Mouse (Mus musculus) midbrain, postnatal 0 days (tissue): ENCODE measurements around the gene Gne. TPM values are rescaled to one million over a fixed set of nuclear protein-coding genes. Genes with fewer than 3 reads are reported as not detected.

Experiments
- ATAC-seq: fragments of 200-750 bp; cut with Nextera tagmentation; 2 replicates; pipeline ENCODE4 v1.8.0; 2017; ENCODE audit warnings: moderate number of reproducible peaks, mild to moderate bottlenecking, moderate TSS enrichment, moderate library complexity; ENCODE audit not compliant: low FRiP score
- DNase-seq: peaks from one replicate; pipeline ENCODE4 v3.0.0-alpha.2; 2015; ENCODE audit warnings: low spot score
- H3K27ac ChIP-seq: fragments of 300-500 bp; sonication (generic); 2 replicates; pipeline ENCODE4 v1.5.1; 2014; ENCODE audit warnings: low read depth, mild to moderate bottlenecking, low read length, mixed read lengths
- H3K27me3 ChIP-seq: fragments of 300-500 bp; sonication (generic); 2 replicates; pipeline ENCODE4 v1.6.1; 2014; ENCODE audit warnings: low read length, control low read depth, mixed read lengths; ENCODE audit not compliant: insufficient read depth
- H3K36me3 ChIP-seq: fragments of 300-500 bp; sonication (generic); 2 replicates; pipeline ENCODE4 v1.6.1; 2014; ENCODE audit warnings: low read length, control low read depth, mixed read lengths; ENCODE audit not compliant: insufficient read depth
- H3K4me1 ChIP-seq: fragments of 300-500 bp; sonication (generic); 2 replicates; pipeline ENCODE4 v1.6.1; 2014; ENCODE audit warnings: mild to moderate bottlenecking, control low read depth, antibody characterized with exemption, low read length, mixed read lengths; ENCODE audit not compliant: insufficient read depth
- H3K4me2 ChIP-seq: fragments of 300-500 bp; sonication (generic); 2 replicates; pipeline ENCODE4 v1.6.1; 2014; ENCODE audit warnings: low read depth, mild to moderate bottlenecking, low read length, mixed read lengths; ENCODE audit not compliant: poor library complexity, severe bottlenecking
- H3K4me3 ChIP-seq: fragments of 300-500 bp; sonication (generic); 2 replicates; pipeline ENCODE4 v1.5.1; 2014; ENCODE audit warnings: low read depth, mild to moderate bottlenecking, low read length, moderate library complexity
- H3K9ac ChIP-seq: fragments of 300-500 bp; sonication (generic); replicated peaks from 2 replicates; pipeline ENCODE4 v1.6.1; 2014; ENCODE audit warnings: mild to moderate bottlenecking, low read length, moderate library complexity, mixed read lengths; ENCODE audit not compliant: poor library complexity, severe bottlenecking
- H3K9me3 ChIP-seq: fragments of 300-500 bp; sonication (generic); 2 replicates; pipeline ENCODE4 v1.6.1; 2016; ENCODE audit warnings: low read length, control low read depth
- CTCF ChIP-seq: IDR thresholded peaks from 2 replicates; pipeline ENCODE4 v1.5.1; 2016; ENCODE audit warnings: antibody characterized with exemption, mild to moderate bottlenecking
- WGBS: fragments of 180-500 bp; shearing (Covaris S2); extraction: QIAGEN DNeasy Blood & Tissue Kit; methylation state at CpG from one replicate; pipeline ENCODE4 v1.1.7; 2014; 5-methylcytosine and 5-hydroxymethylcytosine counted together
- polyA plus RNA-seq: library from polyadenylated mRNA; unstranded; fragments of >200 nt; fragmentation: Nextera tagmentation; extraction: Ambion mirVana; gene quantifications from 2 replicates; pipeline ENCODE4 v1.2.1, GENCODE M21; 2015
- total RNA-seq: library from RNA; depleted of rRNA; stranded (reverse); fragments of >200 nt; gene quantifications from 2 replicates; pipeline ENCODE4 v1.2.3, GENCODE M21; 2014

Gne gene
- total and polyA plus RNA-seq, 2 experiments from 2014 or later: 26.8 to 42.4 TPM

GRCm38 (mm10) chr4:44040802-44041201, 43.2 kb downstream of the Gne start:
- H3K27me3 ChIP-seq: no peaks in the 10 kb centered on the region
- no peaks in the 10 kb centered on the region for H3K9me3 ChIP-seq
- no peak overlapping the region for H3K27ac ChIP-seq
- ATAC-seq (no peak), DNase-seq (no peak)
- H3K9ac ChIP-seq: no peak overlapping the region
- H3K36me3 ChIP-seq: peaks cover 65% of the 10 kb centered on the region
- WGBS: 91% methylated on average over 4 of the region's 4 CpGs
- no peak for TF ChIP-seq CTCF
- no peak overlapping the region for H3K4me2 ChIP-seq
- H3K4me1 ChIP-seq: no peaks in the 10 kb centered on the region
- no peak overlapping the region for H3K4me3 ChIP-seq

GRCm38 (mm10) chr4:44036455-44036854, 47.5 kb downstream of the Gne start:
- H3K4me1 ChIP-seq: no peaks in the 10 kb centered on the region
- DNase-seq: no peak
- peaks cover 67% of the 10 kb centered on the region for H3K36me3 ChIP-seq
- H3K4me2 ChIP-seq: no peak overlapping the region
- TF ChIP-seq CTCF: no peak
- H3K9me3 ChIP-seq: no peaks in the 10 kb centered on the region
- H3K9ac ChIP-seq: no peak overlapping the region
- H3K27ac ChIP-seq: no peak overlapping the region
- ATAC-seq: no peak
- no peak overlapping the region for H3K4me3 ChIP-seq
- H3K27me3 ChIP-seq: no peaks in the 10 kb centered on the region
- WGBS: 66% methylated on average over 5 of the region's 5 CpGs

- Histone ChIP-seq H3K9ac (no peak overlapping the region), H3K4me1 (no peaks in the 10 kb centered on the region), H3K36me3 (peaks cover 63% of the 10 kb centered on the region), H3K27ac (no peak overlapping the region), H3K27me3 (no peaks in the 10 kb centered on the region), H3K9me3 (no peaks in the 10 kb centered on the region), H3K4me2 (no peak overlapping the region), H3K4me3 (no peak overlapping the region)
- 72% methylated on average over 5 of the region's 5 CpGs for WGBS
- DNase-seq (peak; percentile 30), ATAC-seq (no peak)
- no peak for TF ChIP-seq CTCF
These were observed 52.5 kb downstream of the Gne start for GRCm38 (mm10) chr4:44031521-44031920.

GRCm38 (mm10) chr4:44029661-44030066, 54.3 kb downstream of the Gne start:
- Histone ChIP-seq H3K27me3 (no peaks in the 10 kb centered on the region), H3K27ac (no peak overlapping the region), H3K4me1 (no peaks in the 10 kb centered on the region), H3K4me3 (no peak overlapping the region), H3K36me3 (peaks cover 74% of the 10 kb centered on the region), H3K9me3 (no peaks in the 10 kb centered on the region), H3K9ac (no peak overlapping the region), H3K4me2 (no peak overlapping the region)
- peak; percentile 61 for DNase-seq
- 81% methylated on average over 15 of the region's 15 CpGs for WGBS
- TF ChIP-seq CTCF: peak; percentile 15; the same call in 1 of the 2 replicates
- no peak for ATAC-seq

- DNase-seq: peak; percentile 34
- no peak for TF ChIP-seq CTCF
- H3K36me3 ChIP-seq: peaks cover 82% of the 10 kb centered on the region
- no peak overlapping the region for H3K4me2 ChIP-seq
- no peak for ATAC-seq
- H3K4me3 ChIP-seq: no peak overlapping the region
- H3K27ac ChIP-seq: no peak overlapping the region
- no peaks in the 10 kb centered on the region for H3K4me1 ChIP-seq
- WGBS: 21% methylated on average over 16 of the region's 16 CpGs
- 0 out of 2 replicates have a peak overlapping the region, but pooled peaks have one; percentile 8 for H3K9ac ChIP-seq
- H3K27me3 ChIP-seq: no peaks in the 10 kb centered on the region
- no peaks in the 10 kb centered on the region for H3K9me3 ChIP-seq
These were observed 55.5 kb downstream of the Gne start for GRCm38 (mm10) chr4:44028303-44029135.

GRCm38 (mm10) chr4:44025570-44025969, 58.4 kb downstream of the Gne start:
- Histone ChIP-seq H3K9me3 (no peaks in the 10 kb centered on the region), H3K27me3 (no peaks in the 10 kb centered on the region), H3K9ac (no peak overlapping the region), H3K36me3 (peaks cover 84% of the 10 kb centered on the region), H3K4me3 (no peak overlapping the region), H3K4me1 (no peaks in the 10 kb centered on the region), H3K4me2 (no peak overlapping the region), H3K27ac (no peak overlapping the region)
- no peak for DNase-seq
- 94% methylated on average over 6 of the region's 6 CpGs for WGBS
- no peak for ATAC-seq
- no peak for TF ChIP-seq CTCF
